Mouse (Mus musculus): ENCODE measurements around the gene Abcb10. TPM values are rescaled to one million over a fixed set of nuclear protein-coding genes. Genes with fewer than 3 reads are reported as not detected.

Abcb10 gene
- total RNA-seq, 1 experiment = 24.6 TPM

- in situ Hi-C loops (cut with MboI; ENCODE audit: low sequenced_read_pairs in 2 of 2, unreplicated experiment in 2 of 2) = no loop called here
- peaks cover 2% of the 10 kb centered on the region; the same call in 1 of the 2 replicates for H3K36me3 ChIP-seq (ENCODE audit: control insufficient read depth, insufficient read depth, low read length, poor library complexity, severe bottlenecking)
- H3K27ac ChIP-seq (ENCODE audit: insufficient read depth, low read depth, low read length, poor library complexity, severe bottlenecking) = no peak overlapping the region
- no peaks in the 10 kb centered on the region for H3K9me3 ChIP-seq (ENCODE audit: control insufficient read depth, insufficient read depth, low read depth, low read length)
- DNase-seq (ENCODE audit: low read depth, low spot score) = no peak
- no peak for TF ChIP-seq ZNF384 (IDR thresholded peaks at IDR 0.05; ENCODE audit: low read depth, low read length)
- no peak for TF ChIP-seq ZC3H11A (IDR thresholded peaks at IDR 0.05; ENCODE audit: borderline replicate concordance, low read depth, low read length)
- no peak for TF ChIP-seq CHD2 (IDR thresholded peaks at IDR 0.05; ENCODE audit: low read depth, low read length)
- no peak for TF ChIP-seq HCFC1 (IDR thresholded peaks at IDR 0.05; ENCODE audit: borderline replicate concordance, insufficient read depth, low read length)
- no peak for TF ChIP-seq MAFK (IDR thresholded peaks at IDR 0.05; ENCODE audit: insufficient read depth, low read depth, low read length)
- H3K4me1 ChIP-seq (ENCODE audit: control insufficient read depth in 2 of 2, insufficient read depth in 2 of 2, low read length in 2 of 2, poor library complexity in 1 of 2) = peaks cover 0 to 10% of the 10 kb centered on the region in 2 experiments; a peak in 2 of 4 replicates
- no peak overlapping the region for H3K9ac ChIP-seq (ENCODE audit: insufficient read depth, low read depth, low read length, poor library complexity, severe bottlenecking)
- H3K4me3 ChIP-seq (ENCODE audit: insufficient read depth in 1 of 2, low read depth in 1 of 2, low read length in 2 of 2, poor library complexity in 1 of 2, severe bottlenecking in 1 of 2) = no peak overlapping the region
These were observed 7.5 kb upstream of the Abcb10 start for GRCm38 (mm10) chr8:123990277-123991049.

GRCm38 (mm10) chr8:123989128-123989527 is 6.2 kb upstream of the Abcb10 start:
- peaks cover 0 to 8% of the 10 kb centered on the region in 2 experiments; a peak in 2 of 4 replicates for H3K4me1 ChIP-seq (ENCODE audit: control insufficient read depth in 2 of 2, insufficient read depth in 2 of 2, low read length in 2 of 2, poor library complexity in 1 of 2)
- TF ChIP-seq HCFC1 (IDR thresholded peaks at IDR 0.05; ENCODE audit: borderline replicate concordance, insufficient read depth, low read length) (no peak), CHD2 (IDR thresholded peaks at IDR 0.05; ENCODE audit: low read depth, low read length) (no peak), MAFK (IDR thresholded peaks at IDR 0.05; ENCODE audit: insufficient read depth, low read depth, low read length) (no peak), ZC3H11A (IDR thresholded peaks at IDR 0.05; ENCODE audit: borderline replicate concordance, low read depth, low read length) (no peak), ZNF384 (IDR thresholded peaks at IDR 0.05; ENCODE audit: low read depth, low read length) (no peak)
- no peaks in the 10 kb centered on the region for H3K9me3 ChIP-seq (ENCODE audit: control insufficient read depth, insufficient read depth, low read depth, low read length)
- no peak for DNase-seq (ENCODE audit: low read depth, low spot score)
- H3K27ac ChIP-seq (ENCODE audit: insufficient read depth, low read depth, low read length, poor library complexity, severe bottlenecking) = no peak overlapping the region
- H3K9ac ChIP-seq (ENCODE audit: insufficient read depth, low read depth, low read length, poor library complexity, severe bottlenecking) = no peak overlapping the region
- in situ Hi-C loops (cut with MboI; ENCODE audit: low sequenced_read_pairs in 2 of 2, unreplicated experiment in 2 of 2) = no loop called here
- no peak overlapping the region for H3K4me3 ChIP-seq (ENCODE audit: insufficient read depth in 1 of 2, low read depth in 1 of 2, low read length in 2 of 2, poor library complexity in 1 of 2, severe bottlenecking in 1 of 2)
- peaks cover 2% of the 10 kb centered on the region; the same call in 1 of the 2 replicates for H3K36me3 ChIP-seq (ENCODE audit: control insufficient read depth, insufficient read depth, low read length, poor library complexity, severe bottlenecking)

- DNase-seq (ENCODE audit: low read depth, low spot score) = no peak
- TF ChIP-seq ZC3H11A (IDR thresholded peaks at IDR 0.05; ENCODE audit: borderline replicate concordance, low read depth, low read length) (no peak), HCFC1 (IDR thresholded peaks at IDR 0.05; ENCODE audit: borderline replicate concordance, insufficient read depth, low read length) (no peak), ZNF384 (IDR thresholded peaks at IDR 0.05; ENCODE audit: low read depth, low read length) (peak; percentile 4; the same call in 1 of the 2 replicates), MAFK (IDR thresholded peaks at IDR 0.05; ENCODE audit: insufficient read depth, low read depth, low read length) (no peak)
- Histone ChIP-seq H3K4me1 (ENCODE audit: control insufficient read depth in 2 of 2, insufficient read depth in 2 of 2, low read length in 2 of 2, poor library complexity in 1 of 2) (peaks cover 0 to 9% of the 10 kb centered on the region in 2 experiments; a peak in 2 of 4 replicates), H3K36me3 (ENCODE audit: control insufficient read depth, insufficient read depth, low read length, poor library complexity, severe bottlenecking) (peaks cover 2% of the 10 kb centered on the region; the same call in 1 of the 2 replicates), H3K9me3 (ENCODE audit: control insufficient read depth, insufficient read depth, low read depth, low read length) (no peaks in the 10 kb centered on the region), H3K9ac (ENCODE audit: insufficient read depth, low read depth, low read length, poor library complexity, severe bottlenecking) (no peak overlapping the region), H3K27ac (ENCODE audit: insufficient read depth, low read depth, low read length, poor library complexity, severe bottlenecking) (no peak overlapping the region), H3K4me3 (ENCODE audit: insufficient read depth in 1 of 2, low read depth in 1 of 2, low read length in 2 of 2, poor library complexity in 1 of 2, severe bottlenecking in 1 of 2) (no peak overlapping the region)
- in situ Hi-C loops (cut with MboI; ENCODE audit: low sequenced_read_pairs in 2 of 2, unreplicated experiment in 2 of 2) = no loop called here
These were observed 5.7 kb upstream of the Abcb10 start for GRCm38 (mm10) chr8:123988605-123989038.

- no peak for TF ChIP-seq CHD2 (IDR thresholded peaks at IDR 0.05; ENCODE audit: low read depth, low read length)
- TF ChIP-seq HCFC1 (IDR thresholded peaks at IDR 0.05; ENCODE audit: borderline replicate concordance, insufficient read depth, low read length) = no peak
- TF ChIP-seq ZC3H11A (IDR thresholded peaks at IDR 0.05; ENCODE audit: borderline replicate concordance, low read depth, low read length) = no peak
- no peak for TF ChIP-seq MAFK (IDR thresholded peaks at IDR 0.05; ENCODE audit: insufficient read depth, low read depth, low read length)
- TF ChIP-seq ZNF384 (IDR thresholded peaks at IDR 0.05; ENCODE audit: low read depth, low read length) = no peak
- Histone ChIP-seq H3K9me3 (ENCODE audit: control insufficient read depth, insufficient read depth, low read depth, low read length) (no peaks in the 10 kb centered on the region), H3K36me3 (ENCODE audit: control insufficient read depth, insufficient read depth, low read length, poor library complexity, severe bottlenecking) (no peaks in the 10 kb centered on the region), H3K27ac (ENCODE audit: insufficient read depth, low read depth, low read length, poor library complexity, severe bottlenecking) (peak overlapping the region; percentile 25; the same call in 1 of the 2 replicates), H3K4me3 (ENCODE audit: insufficient read depth in 1 of 2, low read depth in 1 of 2, low read length in 2 of 2, poor library complexity in 1 of 2, severe bottlenecking in 1 of 2) (peak overlapping the region; percentile 73 to 92), H3K4me1 (ENCODE audit: control insufficient read depth in 2 of 2, insufficient read depth in 2 of 2, low read length in 2 of 2, poor library complexity in 1 of 2) (peaks cover 0 to 2% of the 10 kb centered on the region in 2 experiments; a peak in 1 of 4 replicates), H3K9ac (ENCODE audit: insufficient read depth, low read depth, low read length, poor library complexity, severe bottlenecking) (peak overlapping the region; percentile 92)
- peak; percentile 15 for DNase-seq (ENCODE audit: low read depth, low spot score)
- in situ Hi-C loops (cut with MboI; ENCODE audit: low sequenced_read_pairs in 2 of 2, unreplicated experiment in 2 of 2) = no loop called here
These were observed 580 bp downstream of the Abcb10 start for GRCm38 (mm10) chr8:123982291-123982793.

All from ES-E14 (cell line).